Comparison of ENCODE assay signal across 8 mouse cellular contexts in the genomic region with DNA sequence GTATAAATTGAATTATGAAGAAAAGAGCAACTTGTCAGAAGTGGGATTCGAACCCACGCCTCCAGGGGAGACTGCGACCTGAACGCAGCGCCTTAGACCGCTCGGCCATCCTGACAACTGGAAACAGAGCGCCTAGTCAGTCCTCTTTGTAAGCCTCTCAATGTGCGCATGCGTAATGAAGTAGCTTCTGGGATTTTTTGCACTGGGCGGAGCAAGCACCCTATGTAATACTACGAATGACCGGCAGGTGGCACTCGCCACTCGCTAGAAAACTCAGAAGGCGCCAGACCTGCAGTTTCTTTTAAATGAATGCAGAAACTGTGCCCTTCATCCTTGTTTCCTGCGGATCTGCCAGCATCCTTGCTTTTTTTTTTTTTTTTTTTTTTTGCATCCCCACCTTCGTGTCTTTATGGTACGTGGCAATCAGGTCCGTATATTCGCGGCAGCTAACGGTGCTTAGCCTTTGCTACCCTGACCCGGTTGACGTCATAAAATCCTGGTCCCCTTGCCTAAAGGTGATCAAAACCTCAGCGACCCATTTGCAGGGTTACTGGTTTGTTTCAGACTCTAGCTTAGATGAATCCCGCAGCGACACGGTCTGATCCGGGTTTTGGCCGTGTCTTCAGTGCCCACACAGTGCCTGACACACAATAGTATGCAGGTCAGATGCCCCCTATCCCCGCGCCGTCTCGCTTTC. TPM values are rescaled to one million over a fixed set of nuclear protein-coding genes. Genes with fewer than 3 reads are reported as not detected.
DNase-seq lines count a peak whose midpoint lies in the region; ATAC-seq and TF ChIP-seq lines count a peak whose summit lies in the region.

No protein-coding gene starts in this region.

- no peak for TF ChIP-seq POLR2A in liver, adult 2 months (IDR thresholded peaks at IDR 0.05; ENCODE audit: extremely low read depth, insufficient read depth, low read length)
- TF ChIP-seq POLR2A in myocyte (IDR thresholded peaks at IDR 0.05; ENCODE audit: insufficient read length, low read depth) = no peak

- H3K36me3 ChIP-seq in heart, embryonic 11.5 days (ENCODE audit: control insufficient read depth, insufficient read depth, low read length) = no peaks in the 10 kb centered on the region
- H3K36me3 ChIP-seq in kidney, embryonic 16.5 days (ENCODE audit: insufficient read depth, low read length) = no peaks in the 10 kb centered on the region
- no peaks in the 10 kb centered on the region for H3K36me3 ChIP-seq in liver, adult 2 months (ENCODE audit: control insufficient read depth, insufficient read depth, low read length)
- H3K36me3 ChIP-seq in myocyte (ENCODE audit: control insufficient read depth, insufficient read depth) = no peaks in the 10 kb centered on the region
- H3K36me3 ChIP-seq in splenic B cell, adult 2 months (ENCODE audit: control insufficient read depth, insufficient read depth, low read length, poor library complexity, severe bottlenecking) = no peaks in the 10 kb centered on the region

- H3K4me2 ChIP-seq in heart, embryonic 11.5 days = peak overlapping the region; percentile 82
- peak overlapping the region; percentile 68 for H3K4me2 ChIP-seq in kidney, embryonic 16.5 days (replicated peaks; ENCODE audit: low read depth, low read length)
- H3K4me2 ChIP-seq in myocyte (ENCODE audit: low read depth) = peak overlapping the region; percentile 98

- DNase-seq in B cell, adult 2 months = peak; percentile 98 to 99
- DNase-seq in brain, adult 2 months (ENCODE audit: low read depth, low spot score) = peak; percentile 99
- DNase-seq in liver, adult 2 months (ENCODE audit: extremely low read depth, low read depth, low spot score) = peak; percentile 83
- peak; percentile 99 for DNase-seq in splenic B cell, adult 2 months (ENCODE audit: low read depth, low spot score)

- ATAC-seq in erythroblast, adult 5-6 weeks (replicated peaks; ENCODE audit: low FRiP score, poor library complexity, severe bottlenecking) = peak; percentile 65
- ATAC-seq in heart, embryonic 11.5 days (replicated peaks; ENCODE audit: insufficient number of reproducible peaks, low FRiP score, low TSS enrichment) = peak; percentile 86
- ATAC-seq in kidney, embryonic 16.5 days (ENCODE audit: low FRiP score, low TSS enrichment) = peak; percentile 92

- under 1% methylated on average over 35 of the region's 35 CpGs for WGBS in heart, embryonic 11.5 days (ENCODE audit: insufficient replicate concordance)
- WGBS in kidney, embryonic 16.5 days = under 1% methylated on average over 35 of the region's 35 CpGs
- 1% methylated on average over 35 of the region's 35 CpGs for WGBS in liver, adult 2 months

- H3K79me2 ChIP-seq in liver, adult 2 months (ENCODE audit: control insufficient read depth, insufficient read depth, low read length) = no peaks in the 10 kb centered on the region
- H3K79me2 ChIP-seq in myocyte (ENCODE audit: control insufficient read depth, insufficient read depth) = no peaks in the 10 kb centered on the region

- peak overlapping the region; percentile 57 for H3K4me3 ChIP-seq in heart, embryonic 11.5 days (ENCODE audit: low read depth, low read length)
- peak overlapping the region; percentile 66 for H3K4me3 ChIP-seq in kidney, embryonic 16.5 days (ENCODE audit: low read length)
- H3K4me3 ChIP-seq in liver, adult 2 months (ENCODE audit: insufficient read depth, low read depth, low read length) = peak overlapping the region; percentile 24
- peak overlapping the region; percentile 42 for H3K4me3 ChIP-seq in myocyte

- H3K9me3 ChIP-seq in heart, embryonic 11.5 days (replicated peaks; ENCODE audit: control insufficient read depth, low read length) = no peaks in the 10 kb centered on the region
- H3K9me3 ChIP-seq in kidney, embryonic 16.5 days (ENCODE audit: low read length) = no peaks in the 10 kb centered on the region

- H3K9ac ChIP-seq in heart, embryonic 11.5 days (ENCODE audit: low read depth, low read length) = peak overlapping the region; percentile 62
- H3K9ac ChIP-seq in kidney, embryonic 16.5 days (replicated peaks; ENCODE audit: low read length) = peak overlapping the region; percentile 32
- H3K9ac ChIP-seq in liver, adult 2 months (ENCODE audit: low read depth, low read length) = no peak overlapping the region

- peaks cover 7% of the 10 kb centered on the region for H3K4me1 ChIP-seq in heart, embryonic 11.5 days (ENCODE audit: control insufficient read depth, insufficient read depth, low read length)
- H3K4me1 ChIP-seq in kidney, embryonic 16.5 days (ENCODE audit: insufficient read depth, low read length) = no peaks in the 10 kb centered on the region
- no peaks in the 10 kb centered on the region; the same call in none of the 2 replicates for H3K4me1 ChIP-seq in liver, adult 2 months (ENCODE audit: control insufficient read depth, insufficient read depth, low read length)

- no peak overlapping the region for H3ac ChIP-seq in myocyte (ENCODE audit: control insufficient read depth, insufficient read length)

- peak; percentile 87 for TF ChIP-seq CTCF in liver, adult 2 months (IDR thresholded peaks at IDR 0.05; ENCODE audit: low read depth, low read length)

- H3K27me3 ChIP-seq in heart, embryonic 11.5 days (ENCODE audit: control insufficient read depth, insufficient read depth, low read length) = no peaks in the 10 kb centered on the region
- H3K27me3 ChIP-seq in kidney, embryonic 16.5 days (ENCODE audit: insufficient read depth, low read length) = no peaks in the 10 kb centered on the region
- no peaks in the 10 kb centered on the region for H3K27me3 ChIP-seq in liver, adult 2 months (ENCODE audit: control insufficient read depth, insufficient read depth, low read length)
- no peaks in the 10 kb centered on the region for H3K27me3 ChIP-seq in myocyte (ENCODE audit: control insufficient read depth, insufficient read depth, insufficient read length)
- H3K27me3 ChIP-seq in splenic B cell, adult 2 months (ENCODE audit: control insufficient read depth, insufficient read depth, low read length, poor library complexity, severe bottlenecking) = no peaks in the 10 kb centered on the region

- no peak overlapping the region for H3K27ac ChIP-seq in heart, embryonic 11.5 days (ENCODE audit: low read depth, low read length)
- no peak overlapping the region for H3K27ac ChIP-seq in kidney, embryonic 16.5 days (ENCODE audit: low read length)
- H3K27ac ChIP-seq in liver, adult 2 months (replicated peaks; ENCODE audit: insufficient read depth, low read depth, low read length) = no peak overlapping the region

TF ChIP-seq in myocyte, 11 proteins besides CTCF, POLR2A, EP300 and RAD21:
- TF ChIP-seq MYOD1 (IDR thresholded peaks at IDR 0.05; ENCODE audit: control insufficient read depth in 1 of 3, insufficient read length in 2 of 3, low read depth in 2 of 3) (no peak), CEBPB (IDR thresholded peaks at IDR 0.05; ENCODE audit: insufficient read depth, poor library complexity, severe bottlenecking) (0 out of 2 replicates have a peak, but pooled peaks have one; percentile 15)
TF ChIP-seq in myocyte: peak in this region for 1.

RNA-seq across cellular contexts. Expression of a gene that starts 8.0 kb away (rescaled TPM):
- not detected in 2 replicates for total RNA-seq in erythroblast, adult 5-6 weeks (2015; ENCODE audit: low replicate concordance)
- total RNA-seq in erythroblast, adult 5-6 weeks (2017; ENCODE audit: low replicate concordance) = not detected in 2 replicates
- polyA plus RNA-seq in heart, embryonic 11.5 days (2014; fragmentation: Nextera tagmentation; extraction: Ambion mirVana) = not detected in 2 replicates
- polyA plus RNA-seq in kidney, embryonic 16.5 days (2015; fragmentation: Nextera tagmentation; extraction: Ambion mirVana) = 19.6 and 20.8 TPM in 2 replicates
- 8.1 and 8.6 TPM in 2 replicates for total RNA-seq in liver, adult 2 months (2014; rRNA removed)
- polyA plus RNA-seq in liver, adult 2 months (2012; rRNA removed) = 41.8 and 44.1 TPM in 2 replicates
- 0.02 TPM for polyA plus RNA-seq in myocyte (2012; fragmentation: generic; extraction: Trizol)

RNA-seq across cellular contexts. Expression of a gene that starts 37.7 kb away (rescaled TPM):
- 16.1 and 18.0 TPM in 2 replicates for total RNA-seq in erythroblast, adult 5-6 weeks (2015; ENCODE audit: low replicate concordance)
- total RNA-seq in erythroblast, adult 5-6 weeks (2017; ENCODE audit: low replicate concordance) = 27.9 and 32.5 TPM in 2 replicates
- polyA plus RNA-seq in heart, embryonic 11.5 days (2014; fragmentation: Nextera tagmentation; extraction: Ambion mirVana) = 44.2 and 65.2 TPM in 2 replicates
- 133 and 135 TPM in 2 replicates for polyA plus RNA-seq in kidney, embryonic 16.5 days (2015; fragmentation: Nextera tagmentation; extraction: Ambion mirVana)
- total RNA-seq in liver, adult 2 months (2014; rRNA removed) = 4.2 and 4.8 TPM in 2 replicates
- 5.9 and 7.7 TPM in 2 replicates for polyA plus RNA-seq in liver, adult 2 months (2012; rRNA removed)
- polyA plus RNA-seq in myocyte (2012; fragmentation: generic; extraction: Trizol) = 67.4 TPM

RNA-seq across cellular contexts. Expression of a gene that starts 41.3 kb away (rescaled TPM):
- 1.0 and 2.5 TPM in 2 replicates for total RNA-seq in erythroblast, adult 5-6 weeks (2015; ENCODE audit: low replicate concordance)
- 0.68 and 1.4 TPM in 2 replicates for total RNA-seq in erythroblast, adult 5-6 weeks (2017; ENCODE audit: low replicate concordance)
- polyA plus RNA-seq in heart, embryonic 11.5 days (2014; fragmentation: Nextera tagmentation; extraction: Ambion mirVana) = not detected in 2 replicates
- not detected in 2 replicates for polyA plus RNA-seq in kidney, embryonic 16.5 days (2015; fragmentation: Nextera tagmentation; extraction: Ambion mirVana)
- 0.28 and 4.4 TPM in 2 replicates for total RNA-seq in liver, adult 2 months (2014; rRNA removed)
- 0.24 and 0.32 TPM in 2 replicates for polyA plus RNA-seq in liver, adult 2 months (2012; rRNA removed)
- not detected for polyA plus RNA-seq in myocyte (2012; fragmentation: generic; extraction: Trizol)

Comparison
In these comparisons a context has a peak if more than half of its experiments do, and no peak if none do; other contexts are left out.
1. RNA of a gene that starts 8.0 kb away (polyA plus RNA-seq): 41.8 to 44.1 TPM in liver, adult 2 months and 19.6 to 20.8 TPM in kidney, embryonic 16.5 days; 0.02 TPM in myocyte (single experiment) and not detected in heart, embryonic 11.5 days; every median in the first group is over 10 times any median in the second.
2. Peak in every context shown above with its lines, with median percentiles within 50 percentile points of each other: DNase-seq, ATAC-seq, H3K4me2 ChIP-seq and H3K4me3 ChIP-seq.